ENCODE assay signal across 16 mouse cellular contexts in the genomic region with DNA sequence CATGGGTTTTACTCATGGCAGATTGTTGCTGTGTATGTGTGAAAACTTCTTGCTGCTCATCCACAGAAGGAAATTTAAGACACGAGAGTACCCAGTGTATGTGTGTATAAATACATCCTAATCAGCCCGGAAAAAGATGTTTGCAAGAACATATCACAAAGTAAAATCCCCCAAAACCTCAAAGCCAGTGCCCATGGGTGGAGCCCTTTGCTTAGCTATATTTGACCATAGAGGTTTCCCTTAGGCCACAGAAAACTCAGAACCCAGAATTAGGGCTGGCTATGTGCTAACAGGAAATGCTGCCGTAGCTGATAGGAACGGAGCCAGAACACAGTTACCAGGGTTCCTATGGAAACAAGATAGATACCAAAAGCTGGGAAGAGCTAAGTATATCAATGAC. TPM values are rescaled to one million over a fixed set of nuclear protein-coding genes. Genes with fewer than 3 reads are reported as not detected.
DNase-seq lines count a peak whose midpoint lies in the region; ATAC-seq lines count a peak whose summit lies in the region.
"Had no signal": no experiment of that assay in that cellular context is flagged by ENCODE, and none has a peak within 500 bp of the region (broad histone marks: within the 10 kb centered on the region; RNA-seq: fewer than 3 reads in every experiment).

No protein-coding gene starts in this region.

- peak; percentile 10 for DNase-seq in embryonic facial prominence, embryonic 14.5 days (ENCODE audit: low spot score)
- no peak for DNase-seq in embryonic facial prominence, embryonic 10.5 days (ENCODE audit: low spot score)
- DNase-seq in induced T-regulatory cell, adult 2 months (ENCODE audit: low read depth): peak; percentile 23
- peak; percentile 46 for DNase-seq in lung, postnatal 10 days
- no peak for DNase-seq in testis, postnatal 14 days (ENCODE audit: low spot score)
- no peak for DNase-seq in adrenal gland, postnatal 14 days
- DNase-seq in layer of hippocampus, adult 9-11 months: no peak
- DNase-seq: cerebellum, adult 9-11 months; gastrocnemius, postnatal 14 days; layer of hippocampus, postnatal 36 days; thymus, postnatal 36 days had no signal

- H3K9ac ChIP-seq in embryonic facial prominence, embryonic 14.5 days (ENCODE audit: low read depth, low read length): no peak overlapping the region

- H3K4me1 ChIP-seq in embryonic facial prominence, embryonic 14.5 days (ENCODE audit: control insufficient read depth, insufficient read depth, low read length): no peaks in the 10 kb centered on the region
- H3K4me1 ChIP-seq in embryonic facial prominence, embryonic 10.5 days: no peaks in the 10 kb centered on the region

- H3K4me3 ChIP-seq in embryonic facial prominence, embryonic 14.5 days (ENCODE audit: low read depth, low read length): no peak overlapping the region
- H3K4me3 ChIP-seq in embryonic facial prominence, embryonic 10.5 days: no peak overlapping the region
- H3K4me3 ChIP-seq: myocyte had no signal

- WGBS in embryonic facial prominence, embryonic 14.5 days: 81% methylated on average over 4 of the region's 4 CpGs
- 82% methylated on average over 4 of the region's 4 CpGs for WGBS in embryonic facial prominence, embryonic 10.5 days

- H3K4me2 ChIP-seq in embryonic facial prominence, embryonic 14.5 days (ENCODE audit: low read depth, low read length): no peak overlapping the region

- no peaks in the 10 kb centered on the region for H3K9me3 ChIP-seq in embryonic facial prominence, embryonic 14.5 days (ENCODE audit: control insufficient read depth, low read length)
- no peaks in the 10 kb centered on the region for H3K9me3 ChIP-seq in embryonic facial prominence, embryonic 10.5 days

- ATAC-seq in embryonic facial prominence, embryonic 14.5 days (ENCODE audit: low read depth): no peak
- peak; percentile 19 for ATAC-seq in activated CD4-positive, CD25-positive, alpha-beta regulatory T cell, adult 4 months
- ATAC-seq: hindbrain, embryonic 16.5 days; Patski had no signal

- H3K36me3 ChIP-seq in embryonic facial prominence, embryonic 14.5 days (ENCODE audit: control insufficient read depth, insufficient read depth, low read length): no peaks in the 10 kb centered on the region
- H3K36me3 ChIP-seq in embryonic facial prominence, embryonic 10.5 days (replicated peaks): no peaks in the 10 kb centered on the region

- H3K27me3 ChIP-seq in embryonic facial prominence, embryonic 14.5 days (replicated peaks; ENCODE audit: control insufficient read depth, insufficient read depth, low read length): no peaks in the 10 kb centered on the region
- no peaks in the 10 kb centered on the region for H3K27me3 ChIP-seq in embryonic facial prominence, embryonic 10.5 days (replicated peaks; ENCODE audit: low read depth, poor library complexity, severe bottlenecking)

- no peak overlapping the region for H3K27ac ChIP-seq in embryonic facial prominence, embryonic 14.5 days (replicated peaks; ENCODE audit: low read depth, low read length)
- H3K27ac ChIP-seq in embryonic facial prominence, embryonic 10.5 days (replicated peaks): no peak overlapping the region

RNA-seq across cellular contexts. Expression of a gene that starts 25.8 kb away (rescaled TPM):
- polyA plus RNA-seq in embryonic facial prominence, embryonic 14.5 days (2014; fragmentation: Nextera tagmentation; extraction: Ambion mirVana): 1.4 and 1.5 TPM in 2 replicates
- polyA plus RNA-seq in embryonic facial prominence, embryonic 10.5 days (2016; fragmentation: Nextera tagmentation; extraction: Ambion mirVana): 1.5 and 1.6 TPM in 2 replicates
- polyA plus RNA-seq in activated CD4-positive, CD25-positive, alpha-beta regulatory T cell, adult 4 months (2017; shearing (Covaris generic)): 1 to 10 TPM in 1 of 2 experiments, under 1 TPM in 1; 0.79 to 1.3 TPM
- 0.56 and 2.1 TPM in 2 replicates for total RNA-seq in adrenal gland, postnatal 14 days (2021)
- polyA plus RNA-seq: liver, adult 2 months had no signal

Comparison
In these comparisons a context has a peak if more than half of its experiments do, and no peak if none do; other contexts are left out.
1. DNase-seq: peak in embryonic facial prominence, embryonic 14.5 days (single experiment), induced T-regulatory cell, adult 2 months (single experiment) and lung, postnatal 10 days (single experiment); none in embryonic facial prominence, embryonic 10.5 days (single experiment), testis, postnatal 14 days (single experiment), adrenal gland, postnatal 14 days (single experiment) and layer of hippocampus, adult 9-11 months (single experiment).